Mouse (Mus musculus) intestine, postnatal 0 days (tissue): ENCODE results near the gene Nemp1. TPM values are rescaled to one million over a fixed set of nuclear protein-coding genes. Genes with fewer than 3 reads are reported as not detected.
"Not testable (repeated sequence)": the region's sequence is repeated elsewhere in the genome, so short reads cannot be mapped to it uniquely, and the experiment has no call there.

Experiments used
- ATAC-seq: fragments of 200-750 bp; cut with Nextera tagmentation; 2 replicates; pipeline ENCODE4 v1.8.0; 2017; ENCODE audit warnings: mild to moderate bottlenecking, moderate TSS enrichment, moderate library complexity
- H3K27ac ChIP-seq: fragments of 300-500 bp; sonication (generic); 2 replicates; pipeline ENCODE4 v1.5.1; 2014; ENCODE audit warnings: mild to moderate bottlenecking, low read depth, low read length, moderate library complexity
- H3K27me3 ChIP-seq: fragments of 300-500 bp; sonication (generic); replicated peaks from 2 replicates; pipeline ENCODE4 v1.6.1; 2014; ENCODE audit warnings: low read length, mixed read lengths; ENCODE audit not compliant: control insufficient read depth, insufficient read depth
- H3K36me3 ChIP-seq: fragments of 300-500 bp; sonication (generic); 2 replicates; pipeline ENCODE4 v1.6.1; 2014; ENCODE audit warnings: mild to moderate bottlenecking, moderate library complexity; ENCODE audit not compliant: control insufficient read depth, insufficient read depth
- H3K4me1 ChIP-seq: fragments of 300-500 bp; sonication (generic); replicated peaks from 2 replicates; pipeline ENCODE4 v1.6.1; 2014; ENCODE audit warnings: antibody characterized with exemption, low read length, mixed read lengths; ENCODE audit not compliant: control insufficient read depth, insufficient read depth
- H3K4me2 ChIP-seq: fragments of 300-500 bp; sonication (generic); replicated peaks from 2 replicates; pipeline ENCODE4 v1.6.1; 2014; ENCODE audit warnings: low read depth, mild to moderate bottlenecking, moderate library complexity
- H3K4me3 ChIP-seq: fragments of 300-500 bp; sonication (generic); 2 replicates; pipeline ENCODE4 v1.5.1; 2014; ENCODE audit warnings: low read depth, low read length
- H3K9ac ChIP-seq: fragments of 300-500 bp; sonication (generic); 2 replicates; pipeline ENCODE4 v1.6.1; 2014; ENCODE audit warnings: mild to moderate bottlenecking, low read depth, low read length
- H3K9me3 ChIP-seq: fragments of 300-500 bp; sonication (generic); 2 replicates; pipeline ENCODE4 v1.6.1; 2016; ENCODE audit warnings: mixed run types; ENCODE audit not compliant: control insufficient read depth
- CTCF ChIP-seq: sonication (generic); IDR thresholded peaks from 2 replicates; pipeline ENCODE4 v1.5.1; 2016; ENCODE audit warnings: low read depth, mild to moderate bottlenecking, control low read depth, antibody characterized with exemption, moderate library complexity
- WGBS: fragments of 180-500 bp; shearing (Covaris S2); extraction: QIAGEN DNeasy Blood & Tissue Kit; methylation state at CpG from one replicate; pipeline ENCODE4 v1.1.7; 2014; 5-methylcytosine and 5-hydroxymethylcytosine counted together
- polyA plus RNA-seq: library from polyadenylated mRNA; unstranded; fragments of >200 nt; fragmentation: Nextera tagmentation; extraction: Ambion mirVana; gene quantifications from 2 replicates; pipeline ENCODE4 v1.2.1, GENCODE M21; 2015

Nemp1 gene
- polyA plus RNA-seq, 1 experiment from 2014 or later: 2.9 TPM

GRCm38 (mm10) chr10:127642772-127643552 is 23.7 kb upstream of the Nemp1 start, which contains the start of gene Stat6:
Stat6 (plus strand) TSS chr10:127642986.
- 1% methylated on average over 37 of the region's 37 CpGs for WGBS
- peaks cover 3% of the 10 kb centered on the region; the same call in 1 of the 2 replicates for H3K4me1 ChIP-seq
- peak within 1 kb of the TSS; percentile 66 for H3K4me3 ChIP-seq
- peak within 1 kb of the TSS; percentile 94 for H3K27ac ChIP-seq
- no peak; the same call in 1 of the 2 replicates for TF ChIP-seq CTCF
- H3K4me2 ChIP-seq: peak within 1 kb of the TSS; percentile 93
- H3K36me3 ChIP-seq: peaks cover 16% of the 10 kb centered on the region
- peak within 1 kb of the TSS; percentile 74 for H3K9ac ChIP-seq
- no peaks in the 10 kb centered on the region for H3K27me3 ChIP-seq
- peak; percentile 79 for ATAC-seq
- no peaks in the 10 kb centered on the region for H3K9me3 ChIP-seq

GRCm38 (mm10) chr10:127643553-127644238 is 23.0 kb upstream of the Nemp1 start:
- peaks cover 3% of the 10 kb centered on the region; the same call in 1 of the 2 replicates for H3K4me1 ChIP-seq
- WGBS: 0% methylated on average over 25 of the region's 25 CpGs

GRCm38 (mm10) chr10:127645791-127646190 is 20.9 kb upstream of the Nemp1 start:
- 47% methylated on average over 2 of the region's 2 CpGs for WGBS
- peaks cover 3% of the 10 kb centered on the region; the same call in 1 of the 2 replicates for H3K4me1 ChIP-seq
- no peak overlapping the region for H3K4me2 ChIP-seq
- no peaks in the 10 kb centered on the region for H3K27me3 ChIP-seq
- H3K36me3 ChIP-seq: peaks cover 38% of the 10 kb centered on the region
- H3K9me3 ChIP-seq: no peaks in the 10 kb centered on the region
- TF ChIP-seq CTCF: no peak
- ATAC-seq: no peak
- H3K27ac ChIP-seq: no peak overlapping the region
- H3K4me3 ChIP-seq: no peak overlapping the region
- no peak overlapping the region for H3K9ac ChIP-seq

More at GRCm38 (mm10) chr10:127643553-127644238, 23.0 kb upstream of the Nemp1 start:
- peak overlapping the region; percentile 94 for H3K27ac ChIP-seq
- H3K27me3 ChIP-seq: no peaks in the 10 kb centered on the region
- ATAC-seq: peak; percentile 52
- H3K4me2 ChIP-seq: peak overlapping the region; percentile 93
- TF ChIP-seq CTCF: no peak
- H3K4me3 ChIP-seq: peak overlapping the region; percentile 66
- no peaks in the 10 kb centered on the region for H3K9me3 ChIP-seq
- peak overlapping the region; percentile 74 for H3K9ac ChIP-seq
- H3K36me3 ChIP-seq: peaks cover 22% of the 10 kb centered on the region

- Histone ChIP-seq H3K4me1 (no peaks in the 10 kb centered on the region), H3K36me3 (peaks cover 83% of the 10 kb centered on the region), H3K9me3 (no peaks in the 10 kb centered on the region), H3K4me2 (peak overlapping the region; percentile 17; the same call in 1 of the 2 replicates), H3K27me3 (no peaks in the 10 kb centered on the region), H3K9ac (peak overlapping the region; percentile 17; the same call in 1 of the 2 replicates), H3K27ac (peak overlapping the region; percentile 21; the same call in 1 of the 2 replicates), H3K4me3 (no peak overlapping the region)
- WGBS: 47% methylated on average over 21 of the region's 21 CpGs
- no peak for TF ChIP-seq CTCF
- ATAC-seq: no peak; the same call in 1 of the 2 replicates
Measured at GRCm38 (mm10) chr10:127652906-127653638, 13.6 kb upstream of the Nemp1 start.

- H3K27me3 ChIP-seq: no peaks in the 10 kb centered on the region
- 63% methylated on average over 16 of the region's 16 CpGs for WGBS
- peaks cover 75% of the 10 kb centered on the region for H3K36me3 ChIP-seq
- H3K27ac ChIP-seq: no peak overlapping the region
- H3K4me2 ChIP-seq: no peak overlapping the region
- H3K9ac ChIP-seq: no peak overlapping the region
- H3K4me3 ChIP-seq: no peak overlapping the region
- no peaks in the 10 kb centered on the region for H3K9me3 ChIP-seq
- ATAC-seq: no peak
- TF ChIP-seq CTCF: no peak
- H3K4me1 ChIP-seq: no peaks in the 10 kb centered on the region
Measured at GRCm38 (mm10) chr10:127654970-127655579, 11.6 kb upstream of the Nemp1 start.

- H3K4me1 ChIP-seq, H3K9me3 ChIP-seq, ATAC-seq, H3K27ac ChIP-seq, H3K4me2 ChIP-seq, H3K27me3 ChIP-seq, H3K9ac ChIP-seq, H3K4me3 ChIP-seq: not testable (repeated sequence)
- H3K36me3 ChIP-seq: peaks cover 60% of the 10 kb centered on the region
- 53% methylated on average over 6 of the region's 6 CpGs for WGBS
Measured at GRCm38 (mm10) chr10:127657617-127658016, 9.1 kb upstream of the Nemp1 start.
